Mouse (Mus musculus) c-Kit-positive CD71-positive TER-119-negative erythroid progenitor cells, embryonic 14.5 days (primary cell): ENCODE data around the gene Slc4a1.
"Not testable (repeated sequence)": the region's sequence is repeated elsewhere in the genome, so short reads cannot be mapped to it uniquely, and the experiment has no call there.

Experiments used
- DNase-seq: peaks from one replicate; pipeline ENCODE4 v3.0.0-alpha.2; 2013; ENCODE audit warnings: low read depth

The Slc4a1 gene

GRCm38 (mm10) chr11:102398007-102398825 lies 32.2 kb upstream of the Slc4a1 start:
- DNase-seq, result no peak

DNA sequence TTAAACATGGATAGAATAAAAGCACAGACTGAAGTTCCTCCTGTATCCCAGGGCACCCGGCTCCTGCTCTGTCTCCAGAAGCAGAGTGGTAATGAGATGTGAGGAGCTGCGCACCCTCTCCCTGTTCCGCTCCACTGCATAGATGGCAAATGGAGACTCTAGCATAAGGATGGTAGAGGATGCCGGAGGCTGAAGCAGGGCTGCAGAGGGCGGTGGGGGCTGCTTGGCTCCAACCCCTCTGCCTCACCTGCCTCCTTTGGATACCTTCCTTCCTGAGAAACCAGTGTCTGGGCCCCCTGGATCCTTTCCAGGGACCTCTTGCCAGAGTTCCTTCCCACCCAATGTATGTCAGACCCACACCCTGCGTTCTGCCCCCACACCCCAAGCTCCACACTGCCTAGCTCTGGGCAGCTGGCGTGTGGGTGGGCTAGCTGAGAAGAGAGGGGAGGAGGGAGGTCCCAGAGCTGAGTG lies 30.7 kb upstream of the Slc4a1 start:
- DNase-seq, result no peak

GRCm38 (mm10) chr11:102396263-102396662 lies 30.3 kb upstream of the Slc4a1 start:
- no peak for DNase-seq

DNA sequence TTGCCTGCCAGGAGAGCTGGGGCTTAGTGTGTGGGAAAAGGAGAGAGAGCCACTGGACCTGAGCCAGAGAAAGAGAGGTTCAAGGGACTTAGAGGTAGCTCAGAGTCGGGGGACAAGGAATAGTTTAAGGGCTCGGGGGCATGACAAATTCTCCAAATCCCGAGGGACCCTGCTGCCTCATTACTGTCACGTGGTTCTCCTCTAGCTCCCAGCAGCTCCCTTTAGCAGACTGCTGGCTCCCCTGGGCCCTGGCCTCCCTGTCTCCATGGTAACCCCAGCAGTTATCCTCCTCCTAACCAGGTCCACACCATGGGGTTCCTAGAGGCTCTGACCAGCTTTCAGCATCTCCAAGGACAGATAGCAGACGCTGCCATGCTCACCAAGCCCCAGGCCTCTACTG lies 29.2 kb upstream of the Slc4a1 start:
- no peak for DNase-seq

- DNase-seq, result no peak
Measured at GRCm38 (mm10) chr11:102394421-102395124, 28.6 kb upstream of the Slc4a1 start.

DNA sequence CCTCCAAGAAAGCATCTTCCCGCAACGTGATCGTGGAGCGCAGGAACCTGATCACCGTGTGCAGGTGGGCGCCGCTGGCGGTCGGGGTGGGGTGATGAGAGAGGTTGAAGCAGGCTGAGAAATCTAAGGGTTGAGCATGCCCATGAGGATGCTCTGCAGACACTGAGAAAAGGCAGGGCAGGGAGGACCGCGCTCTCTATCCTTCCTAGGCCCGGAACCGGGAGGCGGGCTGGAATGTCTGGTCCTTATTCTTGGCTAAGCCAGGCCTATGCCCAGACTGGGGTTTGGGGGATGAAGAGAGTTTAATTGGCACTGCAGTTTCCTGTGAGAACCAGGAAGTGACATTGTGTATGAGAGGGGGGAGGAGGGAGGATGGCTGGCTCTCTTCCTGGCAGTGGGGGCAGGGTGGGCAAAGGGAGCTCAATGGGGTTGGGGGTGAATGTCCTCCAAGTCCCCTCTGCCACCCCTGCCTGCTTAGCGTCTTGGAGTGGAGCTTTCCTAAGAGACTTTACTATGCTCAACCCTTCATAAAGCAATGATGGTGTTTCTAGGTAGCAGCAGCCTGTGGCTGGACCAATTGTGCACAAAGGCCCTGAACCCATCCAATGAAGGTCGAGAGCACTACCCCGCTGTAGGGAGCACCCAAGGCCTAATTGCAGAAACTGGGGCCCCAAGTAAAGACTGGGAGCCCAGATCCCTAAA lies 27.9 kb upstream of the Slc4a1 start:
- DNase-seq, result no peak

- peak; percentile 53 for DNase-seq
Measured at GRCm38 (mm10) chr11:102393238-102393634, 27.2 kb upstream of the Slc4a1 start, which contains the start of gene Rundc3a. Gene Rundc3a, plus strand, starts transcription at chr11:102393403.

GRCm38 (mm10) chr11:102392441-102393237 lies 26.6 kb upstream of the Slc4a1 start:
- DNase-seq, result no peak

GRCm38 (mm10) chr11:102389436-102389835 lies 23.4 kb upstream of the Slc4a1 start:
- not testable (repeated sequence) for DNase-seq

DNA sequence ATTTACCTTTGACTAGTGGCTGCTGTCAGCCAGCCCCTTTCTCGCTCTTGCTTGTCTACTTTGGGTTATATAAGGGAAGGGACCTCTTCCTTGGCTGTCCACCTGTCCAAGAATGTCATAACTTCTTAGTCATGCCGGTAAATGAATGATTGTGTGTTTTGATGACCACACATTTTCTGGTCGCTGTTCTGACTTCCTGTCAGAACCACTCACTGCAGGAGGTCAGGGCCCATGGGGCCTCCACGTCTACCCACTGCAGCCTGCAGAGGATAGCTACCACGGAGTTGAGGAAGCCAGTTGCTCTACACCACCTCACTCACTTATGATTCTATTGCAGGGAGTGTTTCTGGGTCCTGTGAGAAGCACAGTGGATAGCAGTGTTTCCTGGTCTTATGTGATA lies 20.1 kb upstream of the Slc4a1 start:
- DNase-seq, result no peak

DNA sequence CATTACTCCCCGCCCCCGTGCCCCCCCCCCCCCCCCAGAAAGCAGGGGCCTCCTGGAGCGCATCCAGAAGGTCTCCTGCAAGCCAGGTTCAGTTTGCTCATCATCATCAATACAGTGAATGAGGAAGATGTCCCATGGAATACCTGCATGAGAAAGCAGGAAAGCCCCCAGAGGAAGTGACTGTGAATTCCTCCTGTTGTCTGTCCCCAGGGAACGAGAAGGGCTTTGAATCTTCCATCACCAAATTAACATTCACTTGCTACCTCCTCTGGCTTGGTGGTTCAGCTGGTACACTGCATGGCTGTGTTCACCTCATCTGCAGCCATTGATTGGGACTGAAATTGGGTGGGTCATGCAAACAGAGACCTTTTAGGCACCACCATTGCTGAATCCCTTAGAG lies 19.1 kb upstream of the Slc4a1 start:
- no peak for DNase-seq

GRCm38 (mm10) chr11:102384418-102384817 lies 18.4 kb upstream of the Slc4a1 start:
- no peak for DNase-seq

- DNase-seq, result no peak
Measured at GRCm38 (mm10) chr11:102383365-102384136, 17.5 kb upstream of the Slc4a1 start.

- no peak for DNase-seq
Measured at GRCm38 (mm10) chr11:102382794-102383193, 16.8 kb upstream of the Slc4a1 start.

- no peak for DNase-seq
Measured at GRCm38 (mm10) chr11:102381341-102382100, 15.5 kb upstream of the Slc4a1 start.

DNA sequence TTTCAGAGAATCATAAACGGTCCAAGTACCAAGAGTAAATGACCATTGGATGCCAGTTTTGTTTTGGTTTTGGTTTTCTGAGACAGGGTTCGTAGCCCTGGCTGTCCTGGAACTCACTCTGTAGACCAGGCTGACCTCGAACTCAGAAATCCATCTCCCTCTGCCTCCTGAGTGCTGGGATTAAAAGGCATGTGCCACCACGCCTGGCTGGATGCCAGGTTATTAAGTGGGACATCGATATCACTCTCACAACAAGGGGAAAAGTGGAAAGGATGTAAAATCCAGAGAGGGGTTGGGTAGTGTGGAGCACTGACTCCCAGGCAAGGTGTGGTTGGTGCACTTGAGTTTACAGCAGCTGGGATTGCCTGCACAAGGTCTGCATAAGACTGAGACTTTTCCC lies 14.1 kb upstream of the Slc4a1 start:
- no peak for DNase-seq

DNA sequence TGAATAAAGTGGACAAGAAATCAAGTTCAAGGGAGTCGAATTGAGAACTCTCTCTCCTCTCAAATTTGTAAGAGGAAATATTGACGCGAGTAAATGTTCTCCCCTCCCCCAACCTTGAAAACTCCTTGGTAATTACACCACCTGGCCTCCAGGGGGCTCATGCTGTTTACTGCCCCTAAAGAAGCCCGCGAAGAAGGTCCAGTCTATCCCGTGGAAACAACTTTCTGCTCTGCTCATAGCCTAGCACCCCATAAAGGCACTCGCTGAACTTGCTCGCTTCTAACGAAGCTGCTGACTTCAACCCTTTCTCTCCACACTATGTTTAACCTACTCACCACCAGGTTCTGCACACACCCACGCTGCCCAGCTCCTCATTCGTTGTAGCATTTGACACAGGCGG lies 11.2 kb upstream of the Slc4a1 start:
- no peak for DNase-seq

- no peak for DNase-seq
Measured at GRCm38 (mm10) chr11:102376196-102376835, 10.3 kb upstream of the Slc4a1 start.
